Mouse (Mus musculus) embryo, embryonic 10.5 days (tissue): ENCODE measurements around the gene Smim4.
A peak's percentile ranks its signal among the peaks of the same experiment; 100 is the strongest.

ENCODE experiments used
- DNase-seq: peaks from one replicate; pipeline ENCODE4 v3.0.0-alpha.2; 2015; ENCODE audit warnings: low spot score

The Smim4 gene

GRCm38 (mm10) chr14:31114011-31114410, 14.7 kb downstream of the Smim4 start:
- no peak for DNase-seq

- no peak for DNase-seq
These were observed 16.6 kb downstream of the Smim4 start for GRCm38 (mm10) chr14:31112187-31112586.

GRCm38 (mm10) chr14:31110613-31111012, 18.1 kb downstream of the Smim4 start:
- no peak for DNase-seq

GRCm38 (mm10) chr14:31105156-31105555, 23.6 kb downstream of the Smim4 start:
- DNase-seq = no peak

- DNase-seq = no peak
These were observed 38.8 kb downstream of the Smim4 start for GRCm38 (mm10) chr14:31089918-31090317.

- no peak for DNase-seq
These were observed 40.2 kb downstream of the Smim4 start for GRCm38 (mm10) chr14:31088515-31088914.

- no peak for DNase-seq
These were observed 41.3 kb downstream of the Smim4 start for GRCm38 (mm10) chr14:31087433-31087832.

- no peak for DNase-seq
These were observed 47.6 kb downstream of the Smim4 start for GRCm38 (mm10) chr14:31081147-31081546.

GRCm38 (mm10) chr14:31079313-31080028, 49.3 kb downstream of the Smim4 start:
- DNase-seq = no peak

- no peak for DNase-seq
These were observed 50.1 kb downstream of the Smim4 start for GRCm38 (mm10) chr14:31078597-31079208.

GRCm38 (mm10) chr14:31069086-31069733, 59.5 kb downstream of the Smim4 start:
- no peak for DNase-seq

GRCm38 (mm10) chr14:31062277-31062676, 66.5 kb downstream of the Smim4 start:
- peak; percentile 35 for DNase-seq

GRCm38 (mm10) chr14:31045817-31046216, 82.9 kb downstream of the Smim4 start:
- DNase-seq = no peak

- DNase-seq = no peak
These were observed 83.5 kb downstream of the Smim4 start for GRCm38 (mm10) chr14:31045296-31045695.
